Mouse (Mus musculus) cortical plate, adult 2 months (tissue): ENCODE measurements around the gene Natd1.

Experiments used
- CTCF ChIP-seq: fragments of 200-500 bp; IDR thresholded peaks from 2 replicates; pipeline ENCODE4 v1.5.1; 2011; ENCODE audit warnings: mild to moderate bottlenecking, control low read depth, low read length; ENCODE audit not compliant: insufficient read depth; ENCODE audit errors: extremely low read depth
- POLR2A ChIP-seq: fragments of 200-500 bp; IDR thresholded peaks from 2 replicates; pipeline ENCODE4 v1.6.1; 2011; ENCODE audit warnings: mild to moderate bottlenecking, low read length, control low read depth; ENCODE audit not compliant: insufficient read depth; ENCODE audit errors: extremely low read depth

DNA sequence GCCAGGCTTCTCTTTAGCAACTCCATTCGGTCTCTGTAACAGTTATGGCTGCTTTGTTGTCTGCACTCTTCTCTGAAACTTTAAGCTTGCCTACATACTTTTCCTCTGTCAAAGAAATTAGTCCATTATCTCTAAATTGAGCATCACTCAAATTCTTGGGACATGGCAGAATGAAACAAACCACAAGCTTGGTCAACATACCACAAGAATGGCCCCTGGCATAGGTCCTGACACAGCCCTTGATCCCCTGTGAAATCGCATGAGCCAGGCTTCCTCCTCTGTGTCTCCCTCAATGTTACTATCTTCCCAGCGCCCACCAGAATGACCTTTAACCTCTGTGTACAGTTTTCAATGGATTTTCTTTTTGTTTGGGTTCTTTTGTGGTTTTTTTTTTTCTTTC is 32.2 kb downstream of the Natd1 start:
- TF ChIP-seq CTCF (no peak), POLR2A (no peak)
